Mouse (Mus musculus): ENCODE data around the gene Sik1. TPM values are rescaled to one million over a fixed set of nuclear protein-coding genes. Genes with fewer than 3 reads are reported as not detected.

Sik1 gene
- polyA plus RNA-seq, 1 experiment from 2014 or later = 15.2 TPM

DNA sequence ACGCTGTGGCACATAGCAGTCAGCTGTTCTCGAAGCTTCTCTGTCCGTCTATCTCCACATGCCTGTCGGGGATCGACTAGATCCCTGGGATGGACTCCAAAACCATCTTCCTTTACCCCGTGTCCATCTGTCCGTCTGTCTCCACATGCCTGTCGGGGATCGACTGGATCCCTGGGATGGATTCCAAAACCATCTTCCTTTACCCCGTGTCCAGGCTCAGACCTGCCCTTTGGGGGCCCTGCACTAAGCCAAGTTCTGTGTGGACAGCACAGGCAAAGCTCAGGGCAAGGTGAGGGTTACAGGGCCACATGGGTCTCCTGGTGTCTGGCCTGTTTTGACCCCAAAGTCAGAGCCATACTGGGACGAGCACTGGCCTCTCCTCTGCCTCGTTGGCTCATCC is 19.1 kb upstream of the Sik1 start:
- Histone ChIP-seq H3K9me3 (no peaks in the 10 kb centered on the region), H3K4me1 (replicated peaks) (peaks cover 30% of the 10 kb centered on the region), H3K9ac (replicated peaks) (no peak overlapping the region), H3K4me3 (replicated peaks) (no peak overlapping the region), H3K27ac (no peak overlapping the region), H3K27me3 (no peaks in the 10 kb centered on the region), H3K4me2 (no peak overlapping the region), H3K36me3 (no peaks in the 10 kb centered on the region)
- ATAC-seq (ENCODE audit: insufficient number of reproducible peaks, insufficient read depth, low FRiP score, low TSS enrichment, low read depth) = no peak
- WGBS = 82% methylated on average over 12 of the region's 12 CpGs

DNA sequence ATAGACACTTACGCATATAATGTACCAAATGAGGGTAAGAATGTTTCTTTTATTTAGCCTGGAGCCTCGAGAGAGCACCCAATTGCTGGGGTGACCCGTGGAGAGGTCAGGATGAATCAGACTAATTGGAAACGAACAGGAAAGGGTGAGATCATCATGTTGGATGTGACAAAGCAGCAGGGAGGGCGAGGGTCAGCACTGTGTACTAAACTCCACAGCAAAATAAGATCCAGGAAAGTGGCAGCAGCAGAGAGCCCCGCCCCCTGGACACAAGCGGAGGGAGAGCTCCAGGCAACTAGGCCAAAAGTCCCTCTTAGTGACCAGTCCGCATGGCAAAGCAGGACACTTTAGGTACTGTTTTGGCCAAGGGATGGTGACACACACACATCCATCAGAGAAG is 18.4 kb upstream of the Sik1 start:
- no peak overlapping the region for H3K27ac ChIP-seq
- peaks cover 30% of the 10 kb centered on the region for H3K4me1 ChIP-seq (replicated peaks)
- H3K4me3 ChIP-seq (replicated peaks) = no peak overlapping the region
- WGBS = 62% methylated on average over 8 of the region's 8 CpGs
- H3K4me2 ChIP-seq = no peak overlapping the region
- no peaks in the 10 kb centered on the region for H3K9me3 ChIP-seq
- no peaks in the 10 kb centered on the region for H3K27me3 ChIP-seq
- no peak for ATAC-seq (ENCODE audit: insufficient number of reproducible peaks, insufficient read depth, low FRiP score, low TSS enrichment, low read depth)
- no peak overlapping the region for H3K9ac ChIP-seq (replicated peaks)
- no peaks in the 10 kb centered on the region for H3K36me3 ChIP-seq

DNA sequence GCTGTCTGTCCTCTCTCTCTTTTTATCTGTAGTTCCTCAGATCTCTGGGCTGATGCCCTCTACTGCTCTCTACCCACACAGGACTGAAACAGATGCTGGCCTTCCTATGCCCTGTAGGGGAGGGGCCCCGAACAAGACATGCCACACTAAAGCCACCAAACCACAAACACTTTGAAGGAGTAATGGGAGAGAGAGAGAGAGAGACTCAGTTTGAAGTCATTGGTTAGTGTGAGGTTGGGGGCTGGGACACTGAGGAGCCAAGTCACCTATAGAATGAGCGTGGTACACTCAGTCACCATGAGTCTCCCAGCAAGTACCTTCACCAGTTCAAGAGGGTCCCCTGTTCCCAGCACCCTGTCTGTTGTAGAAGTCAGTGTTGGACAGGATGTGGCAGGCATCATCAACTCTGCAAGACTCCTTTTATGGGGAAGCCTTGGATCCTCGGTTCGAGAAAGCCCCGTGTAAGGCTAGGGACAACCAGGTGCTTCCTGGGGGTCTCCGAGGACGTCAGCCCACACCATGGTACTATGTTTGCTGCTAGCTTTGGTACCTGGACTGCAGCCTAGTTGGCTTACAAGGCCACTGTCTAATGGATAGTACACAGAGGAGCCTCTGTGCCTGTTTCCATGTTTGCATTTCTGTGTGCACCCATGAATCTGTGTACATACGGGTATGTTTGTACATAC is 17.7 kb upstream of the Sik1 start:
- H3K9ac ChIP-seq (replicated peaks) = no peak overlapping the region
- H3K36me3 ChIP-seq = no peaks in the 10 kb centered on the region
- peaks cover 30% of the 10 kb centered on the region for H3K4me1 ChIP-seq (replicated peaks)
- no peaks in the 10 kb centered on the region for H3K27me3 ChIP-seq
- ATAC-seq (ENCODE audit: insufficient number of reproducible peaks, insufficient read depth, low FRiP score, low TSS enrichment, low read depth) = no peak
- no peak overlapping the region for H3K27ac ChIP-seq
- H3K9me3 ChIP-seq = no peaks in the 10 kb centered on the region
- WGBS = 82% methylated on average over 8 of the region's 8 CpGs
- H3K4me3 ChIP-seq (replicated peaks) = no peak overlapping the region
- H3K4me2 ChIP-seq = no peak overlapping the region

DNA sequence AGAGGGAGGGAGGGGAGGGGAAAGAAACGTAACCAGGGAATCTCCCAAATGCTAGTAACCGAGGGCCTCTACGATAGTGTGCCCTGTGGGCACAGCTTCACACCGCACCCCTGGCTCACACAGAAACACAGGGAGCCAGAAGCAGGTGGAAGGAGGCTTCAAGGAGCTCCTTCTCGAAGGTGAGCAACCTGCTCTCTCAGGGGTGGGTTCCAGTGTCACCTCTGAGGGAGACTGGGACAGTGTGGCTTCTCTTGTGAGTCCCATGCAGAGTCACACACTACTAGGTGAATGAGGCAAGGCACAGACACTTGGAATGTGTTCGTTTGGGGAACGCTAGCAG is 17.2 kb upstream of the Sik1 start:
- no peak overlapping the region for H3K4me2 ChIP-seq
- H3K9ac ChIP-seq (replicated peaks) = no peak overlapping the region
- no peaks in the 10 kb centered on the region for H3K9me3 ChIP-seq
- H3K36me3 ChIP-seq = no peaks in the 10 kb centered on the region
- H3K27me3 ChIP-seq = no peaks in the 10 kb centered on the region
- H3K4me1 ChIP-seq (replicated peaks) = peaks cover 27% of the 10 kb centered on the region
- H3K4me3 ChIP-seq (replicated peaks) = no peak overlapping the region
- no peak for ATAC-seq (ENCODE audit: insufficient number of reproducible peaks, insufficient read depth, low FRiP score, low TSS enrichment, low read depth)
- WGBS = 69% methylated on average over 7 of the region's 7 CpGs
- no peak overlapping the region for H3K27ac ChIP-seq

DNA sequence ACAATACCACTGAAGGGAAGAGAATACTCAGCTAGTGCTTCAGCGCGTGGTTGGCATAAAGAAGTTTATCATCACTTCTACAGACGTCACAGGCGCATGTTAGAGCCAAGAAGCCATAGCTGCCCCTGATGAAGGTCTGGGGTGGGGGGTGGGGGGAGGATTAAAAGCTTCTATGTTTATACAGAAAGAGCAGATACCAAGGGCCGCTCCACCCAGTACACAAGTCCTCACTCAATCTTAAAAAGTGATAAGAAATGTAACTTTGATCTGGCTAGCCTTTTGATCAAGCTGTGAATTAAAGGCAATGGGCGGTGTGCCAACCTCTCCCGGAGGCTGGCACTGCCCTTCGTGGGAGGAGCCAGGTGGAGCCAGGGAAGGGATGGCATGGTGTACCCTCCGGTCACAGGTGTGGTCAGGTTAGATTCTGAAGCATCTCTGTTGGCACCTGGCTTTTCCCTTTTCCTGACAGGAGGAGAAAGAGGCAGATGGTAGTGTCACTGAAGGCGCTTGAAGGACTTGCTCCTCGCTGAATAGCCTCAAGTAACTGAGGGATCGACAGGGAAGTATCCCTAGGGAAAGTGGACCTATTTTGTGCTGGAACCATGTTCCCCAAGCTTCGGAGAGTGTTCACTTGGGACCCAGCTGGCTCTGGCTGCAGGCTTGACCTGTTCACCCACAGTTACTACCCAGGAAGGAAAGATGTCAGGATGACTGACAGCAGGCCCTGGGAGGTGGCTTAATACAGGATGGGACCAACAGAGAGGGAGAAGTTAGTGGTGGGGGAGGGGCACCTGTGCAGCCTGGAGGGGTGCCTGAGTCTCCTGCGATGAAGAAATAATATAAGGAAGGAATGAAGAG is 16.6 kb upstream of the Sik1 start:
- no peak overlapping the region for H3K4me3 ChIP-seq (replicated peaks)
- no peak for ATAC-seq (ENCODE audit: insufficient number of reproducible peaks, insufficient read depth, low FRiP score, low TSS enrichment, low read depth)
- WGBS = 84% methylated on average over 14 of the region's 14 CpGs
- no peaks in the 10 kb centered on the region for H3K36me3 ChIP-seq
- no peak overlapping the region for H3K27ac ChIP-seq
- H3K27me3 ChIP-seq = no peaks in the 10 kb centered on the region
- no peak overlapping the region for H3K4me2 ChIP-seq
- no peaks in the 10 kb centered on the region for H3K9me3 ChIP-seq
- H3K4me1 ChIP-seq (replicated peaks) = peaks cover 21% of the 10 kb centered on the region
- H3K9ac ChIP-seq (replicated peaks) = no peak overlapping the region

DNA sequence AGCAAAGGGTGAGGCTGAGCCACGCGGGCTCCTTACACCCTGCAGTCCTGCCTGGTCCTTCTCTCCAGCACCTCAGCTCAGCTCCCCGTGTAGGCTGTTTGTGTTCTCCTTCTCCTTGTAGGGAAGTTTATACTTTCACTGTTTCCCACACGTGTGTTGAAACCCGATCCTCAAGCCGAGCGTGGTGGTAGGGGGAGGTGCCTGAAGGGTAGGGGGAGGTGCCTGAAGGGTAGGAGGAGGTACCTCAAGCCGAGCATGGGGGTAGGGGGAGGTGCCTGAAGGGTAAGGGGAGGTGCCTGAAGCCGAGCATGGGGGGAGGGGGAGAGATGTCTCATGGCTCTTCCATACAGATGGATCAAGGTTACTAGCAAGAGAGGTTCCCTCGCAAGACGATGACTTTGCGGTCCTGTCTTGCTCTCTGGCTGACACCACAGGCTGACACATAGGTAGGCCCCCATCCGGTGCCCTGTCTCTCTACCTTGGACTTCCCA is 15.4 kb upstream of the Sik1 start:
- Histone ChIP-seq H3K9me3 (no peaks in the 10 kb centered on the region), H3K27ac (peak overlapping the region; percentile 19; the same call in 1 of the 2 replicates), H3K4me3 (replicated peaks) (no peak overlapping the region), H3K27me3 (no peaks in the 10 kb centered on the region), H3K36me3 (no peaks in the 10 kb centered on the region), H3K4me2 (peak overlapping the region; percentile 30), H3K9ac (replicated peaks) (no peak overlapping the region), H3K4me1 (replicated peaks) (peaks cover 18% of the 10 kb centered on the region)
- ATAC-seq (ENCODE audit: insufficient number of reproducible peaks, insufficient read depth, low FRiP score, low TSS enrichment, low read depth) = peak; percentile 39; the same call in 1 of the 2 replicates
- 10% methylated on average over 13 of the region's 13 CpGs for whole genome bisulfite sequencing

DNA sequence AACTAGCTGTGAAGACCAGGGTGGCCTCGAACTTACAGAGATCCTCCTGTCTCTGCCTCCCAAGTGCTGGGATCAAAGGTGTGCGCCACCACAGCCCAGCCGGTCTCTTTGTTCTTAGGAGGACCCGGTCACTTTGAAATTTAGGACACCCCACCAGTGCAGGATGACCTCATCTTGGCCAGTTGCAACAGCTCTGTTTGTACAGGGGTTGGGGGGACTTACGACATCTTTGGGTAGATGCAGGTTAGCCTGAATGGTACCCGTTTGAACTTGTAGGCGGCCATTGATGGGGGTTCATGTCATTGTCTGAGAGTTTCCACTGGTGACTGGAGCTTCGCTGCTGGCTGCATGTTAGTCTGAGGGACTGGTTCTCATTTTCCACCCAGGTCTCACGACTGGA is 14.8 kb upstream of the Sik1 start:
- Histone ChIP-seq H3K4me1 (replicated peaks) (peaks cover 18% of the 10 kb centered on the region), H3K9me3 (no peaks in the 10 kb centered on the region), H3K27me3 (no peaks in the 10 kb centered on the region), H3K4me3 (replicated peaks) (no peak overlapping the region), H3K27ac (peak overlapping the region; percentile 19; the same call in 1 of the 2 replicates), H3K4me2 (peak overlapping the region; percentile 30), H3K36me3 (no peaks in the 10 kb centered on the region), H3K9ac (replicated peaks) (no peak overlapping the region)
- ATAC-seq (ENCODE audit: insufficient number of reproducible peaks, insufficient read depth, low FRiP score, low TSS enrichment, low read depth) = no peak
- WGBS = 72% methylated on average over 9 of the region's 9 CpGs

DNA sequence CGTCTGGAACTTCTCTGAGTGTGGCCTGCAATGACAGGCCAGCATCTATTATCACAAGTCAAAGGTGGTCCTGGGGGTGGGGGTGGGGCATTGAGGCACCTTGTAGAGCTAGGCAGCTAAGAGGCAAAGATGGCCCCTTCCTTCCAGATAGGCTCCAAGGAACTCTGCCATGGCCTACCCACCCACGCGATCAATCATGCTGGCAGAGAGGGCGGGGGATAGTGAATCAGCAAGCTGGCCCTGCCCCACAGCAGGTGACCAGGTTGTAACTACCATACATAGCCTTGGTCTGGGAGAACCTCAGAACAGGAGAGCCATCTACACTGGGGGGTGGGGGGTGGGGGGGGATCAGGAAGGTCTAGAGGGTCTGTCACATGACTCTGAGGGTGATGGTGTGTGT is 12.5 kb upstream of the Sik1 start:
- H3K4me1 ChIP-seq (replicated peaks) = peaks cover 7% of the 10 kb centered on the region
- no peak for ATAC-seq (ENCODE audit: insufficient number of reproducible peaks, insufficient read depth, low FRiP score, low TSS enrichment, low read depth)
- no peaks in the 10 kb centered on the region for H3K9me3 ChIP-seq
- 83% methylated on average over 4 of the region's 4 CpGs for WGBS
- H3K27me3 ChIP-seq = no peaks in the 10 kb centered on the region
- H3K27ac ChIP-seq = no peak overlapping the region
- no peak overlapping the region for H3K4me3 ChIP-seq (replicated peaks)
- no peak overlapping the region for H3K4me2 ChIP-seq
- no peak overlapping the region for H3K9ac ChIP-seq (replicated peaks)
- no peaks in the 10 kb centered on the region for H3K36me3 ChIP-seq

DNA sequence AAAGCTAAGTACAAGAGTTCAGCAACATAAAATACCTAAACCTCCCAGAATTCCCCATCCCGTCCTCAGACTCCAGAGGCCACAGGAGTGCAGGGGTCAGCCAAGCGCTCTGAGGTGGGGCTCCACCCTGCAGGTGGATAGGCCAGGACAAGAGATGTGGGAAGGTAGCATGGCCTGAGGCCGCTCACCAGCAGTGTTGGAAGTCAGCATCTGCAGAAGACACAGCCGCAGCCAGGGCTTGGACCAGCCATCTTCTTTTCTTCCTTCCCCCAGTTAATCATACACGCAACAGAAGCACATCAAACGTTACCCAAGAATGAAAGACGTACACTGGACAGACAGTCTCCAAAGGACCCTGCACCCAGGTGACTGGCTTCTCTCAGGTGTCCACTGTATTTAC is 11.5 kb upstream of the Sik1 start:
- H3K36me3 ChIP-seq = no peaks in the 10 kb centered on the region
- ATAC-seq (ENCODE audit: insufficient number of reproducible peaks, insufficient read depth, low FRiP score, low TSS enrichment, low read depth) = no peak
- no peak overlapping the region for H3K27ac ChIP-seq
- H3K27me3 ChIP-seq = no peaks in the 10 kb centered on the region
- H3K4me1 ChIP-seq (replicated peaks) = peaks cover 7% of the 10 kb centered on the region
- no peaks in the 10 kb centered on the region for H3K9me3 ChIP-seq
- no peak overlapping the region for H3K4me3 ChIP-seq (replicated peaks)
- WGBS = 93% methylated on average over 7 of the region's 7 CpGs
- no peak overlapping the region for H3K4me2 ChIP-seq
- no peak overlapping the region for H3K9ac ChIP-seq (replicated peaks)

DNA sequence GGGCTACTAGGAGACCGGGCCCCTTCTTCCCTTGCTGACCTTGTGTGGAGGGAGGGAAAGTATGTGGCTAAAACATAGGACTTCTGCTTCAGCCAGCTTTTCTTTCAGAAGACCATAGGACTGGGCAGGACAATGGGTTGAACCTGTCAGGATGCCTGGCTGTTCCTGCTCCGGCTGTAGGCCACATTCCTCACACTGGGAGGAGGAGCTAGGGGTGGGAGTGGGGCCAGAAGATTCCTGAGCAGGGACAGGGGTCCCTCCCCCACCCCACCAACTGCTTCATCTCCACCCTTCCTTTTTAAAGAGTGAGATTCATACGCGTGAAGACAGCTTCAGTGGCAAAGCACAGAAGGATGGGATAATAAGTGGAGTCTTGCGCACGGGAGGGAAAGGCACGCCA is 10.0 kb upstream of the Sik1 start:
- Histone ChIP-seq H3K4me2 (no peak overlapping the region), H3K36me3 (no peaks in the 10 kb centered on the region), H3K27me3 (no peaks in the 10 kb centered on the region), H3K4me3 (replicated peaks) (no peak overlapping the region), H3K27ac (no peak overlapping the region), H3K9me3 (no peaks in the 10 kb centered on the region), H3K9ac (replicated peaks) (no peak overlapping the region), H3K4me1 (replicated peaks) (peaks cover 3% of the 10 kb centered on the region)
- ATAC-seq (ENCODE audit: insufficient number of reproducible peaks, insufficient read depth, low FRiP score, low TSS enrichment, low read depth) = no peak
- WGBS = 79% methylated on average over 7 of the region's 7 CpGs

DNA sequence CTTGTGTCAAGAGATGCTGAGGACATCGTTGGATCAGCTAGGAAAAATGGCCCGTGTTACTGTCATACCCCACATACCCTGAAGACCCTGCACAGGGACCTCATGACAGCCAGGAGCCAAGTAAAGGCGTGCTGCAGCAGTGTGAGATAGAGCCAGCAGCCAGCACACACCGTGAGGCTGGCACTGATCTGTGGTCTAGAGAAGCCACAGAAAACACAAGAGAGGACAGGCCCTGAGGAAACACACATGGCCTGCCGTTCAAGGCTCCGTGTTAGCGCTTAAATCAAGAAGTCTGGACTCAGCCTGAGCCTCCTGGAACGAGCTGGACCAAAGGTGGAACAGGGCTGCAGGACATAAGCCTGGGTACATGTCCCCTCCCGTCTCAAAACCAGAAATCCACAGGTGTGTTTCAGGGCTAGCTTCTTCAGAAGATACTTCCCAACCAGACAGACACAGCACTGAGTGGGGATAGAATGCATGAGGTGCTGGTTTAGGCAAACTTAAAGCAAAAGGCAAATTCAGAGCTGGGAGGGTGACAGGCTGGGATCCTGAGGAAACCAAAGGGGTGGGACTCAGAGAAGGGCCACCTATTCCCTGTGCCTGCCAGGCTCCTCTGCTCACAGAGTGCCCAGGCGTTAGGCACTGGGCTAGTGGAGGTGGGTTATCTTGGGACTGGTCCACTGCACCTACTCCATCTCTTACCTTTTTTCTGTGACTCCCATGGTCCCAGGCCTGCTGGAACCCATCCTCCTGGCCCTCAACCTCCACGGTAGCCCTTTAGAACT is 9.3 kb upstream of the Sik1 start:
- Histone ChIP-seq H3K27me3 (no peaks in the 10 kb centered on the region), H3K9me3 (no peaks in the 10 kb centered on the region)
- no peak for ATAC-seq (ENCODE audit: insufficient number of reproducible peaks, insufficient read depth, low FRiP score, low TSS enrichment, low read depth)

More for the DNA sequence above, 9.3 kb upstream of the Sik1 start:
- WGBS = 74% methylated on average over 11 of the region's 11 CpGs
- no peak overlapping the region for H3K4me2 ChIP-seq
- H3K9ac ChIP-seq (replicated peaks) = no peak overlapping the region
- no peaks in the 10 kb centered on the region for H3K4me1 ChIP-seq (replicated peaks)
- no peak overlapping the region for H3K27ac ChIP-seq
- no peaks in the 10 kb centered on the region for H3K36me3 ChIP-seq
- H3K4me3 ChIP-seq (replicated peaks) = no peak overlapping the region

Measured in limb, embryonic 12.5 days (tissue).